Mouse (Mus musculus) heart, adult 2 months (tissue): ENCODE data around the gene Tnfaip8l1. TPM values are rescaled to one million over a fixed set of nuclear protein-coding genes. Genes with fewer than 3 reads are reported as not detected.

ENCODE experiments used
- DNase-seq, 2 experiments: peaks; one replicate each; pipeline ENCODE4 v3.0.0; 2021
- H3K27ac ChIP-seq: fragments of 200-600 bp; 2 replicates; pipeline ENCODE4 v1.8.1; 2022
- H3K27me3 ChIP-seq: fragments of 200-500 bp; 2 replicates; pipeline ENCODE4 v1.6.1; 2012; ENCODE audit warnings: mild to moderate bottlenecking, low read length, inconsistent platforms, mixed read lengths; ENCODE audit not compliant: control insufficient read depth, insufficient read depth
- H3K36me3 ChIP-seq: fragments of 200-500 bp; 2 replicates; pipeline ENCODE4 v1.6.1; 2012; ENCODE audit warnings: low read length, inconsistent platforms; ENCODE audit not compliant: control insufficient read depth, insufficient read depth
- H3K4me1 ChIP-seq: fragments of 200-500 bp; 2 replicates; pipeline ENCODE4 v1.6.1; 2011; ENCODE audit warnings: low read length; ENCODE audit not compliant: control insufficient read depth, insufficient read depth
- H3K4me3 ChIP-seq: fragments of 200-600 bp; 2 replicates; pipeline ENCODE4 v1.8.1; 2022
- H3K79me2 ChIP-seq: fragments of 200-500 bp; replicated peaks from 2 replicates; pipeline ENCODE4 v1.6.1; 2012; ENCODE audit warnings: mild to moderate bottlenecking, inconsistent platforms, low read length, moderate library complexity, mixed read lengths; ENCODE audit not compliant: control insufficient read depth, insufficient read depth
- H3K9ac ChIP-seq: fragments of 200-500 bp; 2 replicates; pipeline ENCODE4 v1.6.1; 2012; ENCODE audit warnings: low read depth, mild to moderate bottlenecking, control low read depth, inconsistent platforms, low read length, mixed read lengths
- CTCF ChIP-seq: fragments of 200-600 bp; IDR thresholded peaks from 2 replicates; pipeline ENCODE4 v1.8.1; 2022; ENCODE audit warnings: antibody characterized with exemption, mild to moderate bottlenecking, moderate library complexity
- EP300 ChIP-seq: fragments of 200-500 bp; IDR thresholded peaks from 2 replicates; pipeline ENCODE4 v1.6.1; 2011; ENCODE audit warnings: low read depth, low read length, control low read depth; ENCODE audit not compliant: insufficient read depth
- POLR2A ChIP-seq: fragments of 200-500 bp; IDR thresholded peaks from 2 replicates; pipeline ENCODE4 v1.6.1; 2011; ENCODE audit warnings: mild to moderate bottlenecking, low read depth, low read length, control low read depth; ENCODE audit not compliant: insufficient read depth
- WGBS: fragments of 180-500 bp; shearing (Covaris S2); methylation state at CpG from one replicate; pipeline ENCODE4 v1.1.7; 2018; 5-methylcytosine and 5-hydroxymethylcytosine counted together
- intact Hi-C: fragments of 180-260 bp; cut with DNase I; formaldehyde crosslinking; loops from one replicate; pipeline ENCODE4 v1.15.1; 2025
- polyA plus RNA-seq: library from polyadenylated mRNA; depleted of rRNA; stranded (reverse); fragments of >200 nt; gene quantifications from 2 replicates; pipeline ENCODE4 v1.2.3, GENCODE M21; 2012
- total RNA-seq, 2 experiments: library from RNA; stranded (reverse); gene quantifications; 2 replicates each; pipeline ENCODE4 v1.2.3; 2021

Gene Tnfaip8l1
- total and polyA plus RNA-seq, 3 experiments, result 1.1 to 3.6 (median 1.7) TPM

DNA sequence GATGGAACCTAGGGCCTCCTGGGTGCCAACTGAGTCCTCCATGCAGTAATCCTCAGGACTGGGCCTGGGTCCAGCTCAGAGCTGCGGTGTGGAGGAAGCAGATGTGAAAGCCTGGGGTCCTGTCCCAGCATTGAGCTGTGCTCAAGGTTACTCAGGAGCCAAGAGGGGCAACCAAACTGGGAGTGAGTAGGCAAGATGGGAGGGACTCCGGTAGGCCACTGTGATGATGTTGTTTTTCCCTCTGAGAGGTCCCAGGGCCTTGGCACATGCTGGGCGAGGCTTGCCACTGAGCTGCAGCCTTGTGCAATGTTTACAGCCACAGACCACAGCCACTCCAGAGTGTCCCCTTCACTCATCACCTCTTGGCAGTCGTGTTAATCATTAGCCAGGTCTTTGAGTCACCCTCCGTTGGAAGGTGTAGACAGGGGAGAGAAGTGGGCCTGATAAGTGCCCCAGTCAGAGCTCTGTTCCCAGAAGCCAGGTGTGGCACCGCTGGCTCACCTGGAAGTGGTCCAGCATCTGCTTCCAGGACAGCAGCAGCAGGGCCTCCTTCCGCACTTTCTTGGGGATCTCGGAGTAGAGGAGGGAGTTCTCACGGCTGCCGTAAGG lies 44.1 kb downstream of the Tnfaip8l1 start:
- Histone ChIP-seq H3K4me3 (no peak overlapping the region), H3K9ac (no peak overlapping the region), H3K27me3 (no peaks in the 10 kb centered on the region), H3K36me3 (no peaks in the 10 kb centered on the region), H3K4me1 (peaks cover 13% of the 10 kb centered on the region), H3K27ac (no peak overlapping the region), H3K79me2 (no peaks in the 10 kb centered on the region)
- intact Hi-C loops, result no loop called here
- 68% methylated on average over 10 of the region's 10 CpGs for WGBS
- TF ChIP-seq CTCF, result no peak
- no peak for DNase-seq

DNA sequence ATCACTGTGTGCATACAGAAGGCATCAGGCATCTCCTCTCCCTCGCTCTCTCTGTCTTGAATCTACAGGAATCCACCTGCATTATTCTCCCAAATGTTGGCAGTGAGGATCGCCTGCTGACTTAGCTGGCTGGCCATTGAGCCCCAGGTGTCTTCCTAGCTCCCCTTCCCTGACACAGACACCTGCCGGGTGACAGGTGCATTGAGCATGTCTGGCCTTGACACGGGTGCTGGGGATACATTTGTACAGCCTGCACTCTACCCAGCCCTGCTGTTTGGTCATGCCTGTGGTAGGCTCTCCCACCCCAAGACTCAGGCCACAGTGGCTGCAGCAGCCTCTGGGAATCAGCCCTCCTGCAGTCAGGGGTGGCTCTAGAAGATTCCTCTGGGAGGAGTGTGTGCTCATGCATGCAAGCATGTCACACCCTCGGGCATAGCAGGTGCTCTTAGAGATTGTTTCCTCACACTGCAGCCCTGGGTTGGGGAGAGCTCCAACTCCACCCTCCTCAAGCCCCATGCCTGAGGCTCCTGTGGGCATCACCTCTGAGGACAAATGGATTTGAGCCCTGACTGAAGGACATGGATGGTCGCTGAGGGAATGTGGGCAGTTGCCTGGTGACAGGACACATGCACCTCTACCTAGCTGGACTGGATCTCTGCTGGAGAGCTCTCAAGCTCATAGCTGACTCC lies 44.9 kb downstream of the Tnfaip8l1 start:
- DNase-seq, result no peak
- TF ChIP-seq CTCF (no peak), POLR2A (no peak), EP300 (no peak)
- intact Hi-C loops, result no loop called here
- H3K27me3 ChIP-seq, result no peaks in the 10 kb centered on the region
- no peak overlapping the region for H3K9ac ChIP-seq
- no peaks in the 10 kb centered on the region for H3K79me2 ChIP-seq
- WGBS, result 83% methylated on average over 6 of the region's 6 CpGs
- H3K4me1 ChIP-seq, result peaks cover 13% of the 10 kb centered on the region
- no peak overlapping the region for H3K4me3 ChIP-seq
- H3K36me3 ChIP-seq, result no peaks in the 10 kb centered on the region
- no peak overlapping the region for H3K27ac ChIP-seq

DNA sequence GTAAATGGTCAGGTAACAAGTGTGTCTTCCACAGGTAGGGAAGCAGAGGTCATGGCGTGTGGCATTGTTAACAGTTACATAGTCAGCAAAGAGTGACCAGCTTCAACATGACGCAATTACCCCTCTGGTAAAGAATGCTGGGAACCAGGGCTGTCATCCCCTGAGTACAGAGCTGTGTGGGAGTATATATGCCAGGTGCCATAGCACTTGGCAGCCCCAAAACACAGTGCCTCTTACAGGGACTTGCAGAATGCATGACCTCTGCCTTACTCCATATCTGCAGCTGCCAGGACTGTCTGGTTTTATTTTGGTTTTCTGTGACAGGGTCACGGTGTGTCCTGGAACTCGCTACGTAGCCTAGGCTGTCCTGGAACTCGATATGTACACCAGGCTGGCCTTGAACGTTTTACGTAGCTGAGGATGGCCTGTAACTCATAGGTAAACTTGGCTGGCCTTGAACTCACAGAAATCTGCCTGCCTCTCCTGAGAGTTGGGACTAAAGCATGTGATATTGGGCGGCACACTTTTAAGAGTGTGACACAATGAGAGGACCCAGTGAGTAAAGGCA lies 45.8 kb downstream of the Tnfaip8l1 start:
- Histone ChIP-seq H3K27ac (no peak overlapping the region), H3K4me3 (no peak overlapping the region), H3K79me2 (no peaks in the 10 kb centered on the region), H3K36me3 (no peaks in the 10 kb centered on the region), H3K4me1 (peaks cover 14% of the 10 kb centered on the region), H3K27me3 (no peaks in the 10 kb centered on the region), H3K9ac (no peak overlapping the region)
- WGBS, result 90% methylated on average over 9 of the region's 9 CpGs
- intact Hi-C loops, result no loop called here
- no peak for TF ChIP-seq CTCF
- TF ChIP-seq EP300, result no peak
- TF ChIP-seq POLR2A, result no peak
- DNase-seq, result no peak

DNA sequence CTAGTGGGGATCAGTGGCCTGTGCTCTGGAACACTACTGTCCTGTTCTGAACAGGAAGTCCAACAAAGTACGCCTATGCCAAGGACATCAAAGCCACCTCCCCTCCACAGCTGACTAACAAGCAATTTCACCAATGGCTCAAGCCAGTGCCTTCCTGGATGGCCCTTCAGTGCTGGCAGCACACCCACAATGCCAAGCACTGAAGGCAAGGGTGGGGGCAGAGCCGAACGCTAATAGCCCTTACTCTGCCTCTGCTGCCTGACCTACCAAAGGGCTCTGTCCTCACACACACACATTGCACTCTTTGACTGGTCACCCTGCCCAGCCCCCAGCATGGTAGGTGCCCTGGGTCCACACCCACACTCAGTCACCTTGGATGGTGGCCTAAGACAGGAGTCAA lies 46.5 kb downstream of the Tnfaip8l1 start:
- WGBS, result 65% methylated on average over 3 of the region's 3 CpGs
- no peak for DNase-seq
- Histone ChIP-seq H3K79me2 (no peaks in the 10 kb centered on the region), H3K4me3 (no peak overlapping the region), H3K27ac (no peak overlapping the region; the same call in 1 of the 2 replicates), H3K9ac (no peak overlapping the region), H3K4me1 (peaks cover 15% of the 10 kb centered on the region), H3K36me3 (no peaks in the 10 kb centered on the region), H3K27me3 (no peaks in the 10 kb centered on the region)
- TF ChIP-seq CTCF, result no peak
- no peak for TF ChIP-seq EP300
- no peak for TF ChIP-seq POLR2A
- intact Hi-C loops, result no loop called here

DNA sequence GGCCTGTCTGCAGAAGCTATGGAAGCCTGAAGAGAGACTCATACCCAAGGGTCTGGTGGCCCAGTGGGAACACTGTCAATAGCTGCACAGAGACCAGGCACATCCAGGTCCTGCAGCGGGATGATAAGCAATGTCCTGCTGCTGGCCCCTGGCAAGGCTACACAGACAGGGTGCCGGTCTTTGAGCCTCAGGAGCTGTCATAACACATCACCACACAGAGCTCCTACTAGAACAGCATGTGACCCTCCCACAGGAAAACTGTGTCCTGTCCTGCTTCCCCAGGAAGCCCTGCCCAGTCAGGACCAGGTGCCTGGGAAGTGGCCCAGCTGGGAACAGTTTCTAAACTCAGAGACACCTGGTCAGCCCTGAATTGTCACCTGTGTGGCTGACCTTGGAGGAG lies 48.8 kb downstream of the Tnfaip8l1 start:
- DNase-seq, result peak; percentile 51 to 60
- Histone ChIP-seq H3K27me3 (no peaks in the 10 kb centered on the region), H3K36me3 (no peaks in the 10 kb centered on the region), H3K79me2 (no peaks in the 10 kb centered on the region), H3K4me3 (no peak overlapping the region), H3K9ac (no peak overlapping the region), H3K4me1 (peaks cover 15% of the 10 kb centered on the region), H3K27ac (peak overlapping the region; percentile 69)
- WGBS, result 29% methylated on average over 2 of the region's 2 CpGs
- no peak for TF ChIP-seq CTCF
- TF ChIP-seq POLR2A, result peak; percentile 47
- peak; percentile 67; the same call in 1 of the 2 replicates for TF ChIP-seq EP300
- intact Hi-C loops, result no loop called here

DNA sequence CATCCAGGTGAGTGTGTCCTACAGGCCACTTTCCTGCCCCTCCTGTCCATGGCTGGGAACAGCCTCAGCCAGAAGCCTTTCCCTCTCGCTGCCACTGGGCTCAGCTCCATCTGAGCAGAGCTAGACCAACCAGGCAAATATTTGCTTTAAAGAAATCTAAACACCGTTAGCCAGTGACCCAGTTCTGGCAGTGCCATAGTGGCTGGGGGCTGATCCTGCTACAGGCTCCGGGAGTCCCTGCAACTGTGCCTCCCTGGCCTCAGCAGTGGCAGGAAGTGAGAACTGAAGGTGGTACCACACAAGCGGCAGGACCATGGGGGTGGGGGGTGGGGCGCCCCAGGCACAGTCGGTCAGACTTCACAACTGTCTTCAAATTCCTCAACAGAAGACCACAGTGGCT lies 50.4 kb downstream of the Tnfaip8l1 start:
- H3K27me3 ChIP-seq, result no peaks in the 10 kb centered on the region
- peaks cover 3% of the 10 kb centered on the region for H3K79me2 ChIP-seq
- no peak for TF ChIP-seq EP300
- TF ChIP-seq POLR2A, result no peak
- no peak for TF ChIP-seq CTCF
- no peak overlapping the region for H3K27ac ChIP-seq
- H3K9ac ChIP-seq, result no peak overlapping the region
- no peak overlapping the region for H3K4me3 ChIP-seq
- H3K36me3 ChIP-seq, result no peaks in the 10 kb centered on the region
- WGBS, result 55% methylated on average over 6 of the region's 6 CpGs
- intact Hi-C loops, result no loop called here
- DNase-seq, result no peak
- peaks cover 17% of the 10 kb centered on the region for H3K4me1 ChIP-seq
